ENCODE assay signal across 10 mouse cellular contexts in the genomic region with DNA sequence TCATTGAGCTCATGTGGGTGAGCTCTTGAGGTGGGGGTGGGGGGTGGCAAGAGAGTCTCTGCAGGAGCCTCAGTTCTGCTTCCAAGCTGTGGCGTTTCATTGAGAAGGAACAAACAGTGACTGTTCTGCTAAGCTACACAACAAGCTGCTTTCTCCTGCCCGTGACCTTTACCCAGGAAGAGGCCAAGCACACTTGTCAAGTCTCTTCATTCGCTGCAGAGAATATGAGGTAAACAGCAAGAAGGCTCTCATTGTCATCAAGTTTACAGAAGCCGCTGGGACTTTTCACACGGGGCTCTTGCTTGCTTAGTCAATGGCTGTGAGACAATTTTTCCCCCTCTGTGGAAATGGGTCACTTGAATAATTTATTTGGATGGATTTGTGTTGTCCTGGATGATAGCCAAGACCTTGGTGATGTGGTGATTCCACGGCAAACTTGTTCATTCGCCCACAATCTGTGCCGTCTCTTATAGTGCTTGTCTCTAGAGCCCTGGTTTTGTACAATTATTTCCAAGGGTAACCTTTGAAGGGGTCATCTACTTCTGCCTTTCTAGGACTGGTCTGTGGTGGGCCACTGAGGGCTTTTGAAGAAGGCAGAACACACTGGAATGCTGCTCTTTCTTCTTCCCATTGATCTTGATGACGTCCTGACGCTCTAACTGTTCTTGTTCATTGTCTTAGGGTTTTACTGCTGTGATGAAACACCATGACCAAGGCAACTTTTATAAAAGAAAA. TPM values are rescaled to one million over a fixed set of nuclear protein-coding genes. Genes with fewer than 3 reads are reported as not detected.
DNase-seq lines count a peak whose midpoint lies in the region; ATAC-seq and TF ChIP-seq lines count a peak whose summit lies in the region.
"Had no signal": no experiment of that assay in that cellular context is flagged by ENCODE, and none has a peak within 500 bp of the region (broad histone marks: within the 10 kb centered on the region; RNA-seq: fewer than 3 reads in every experiment).

No protein-coding gene starts in this region.

- H3K4me2 ChIP-seq in lung, postnatal 0 days (replicated peaks; ENCODE audit: low read depth, low read length), result no peak overlapping the region
- H3K4me2 ChIP-seq in hindbrain, embryonic 13.5 days, result no peak overlapping the region
- no peak overlapping the region for H3K4me2 ChIP-seq in heart, embryonic 12.5 days
- H3K4me2 ChIP-seq: limb, embryonic 15.5 days had no signal

- H3K27me3 ChIP-seq in lung, postnatal 0 days (replicated peaks; ENCODE audit: insufficient read depth, low read length), result no peaks in the 10 kb centered on the region
- no peaks in the 10 kb centered on the region for H3K27me3 ChIP-seq in hindbrain, embryonic 13.5 days
- H3K27me3 ChIP-seq in heart, embryonic 12.5 days (replicated peaks), result no peaks in the 10 kb centered on the region
- H3K27me3 ChIP-seq: limb, embryonic 15.5 days had no signal

- no peak overlapping the region for H3K9ac ChIP-seq in lung, postnatal 0 days (replicated peaks; ENCODE audit: low read depth)
- no peak overlapping the region for H3K9ac ChIP-seq in hindbrain, embryonic 13.5 days
- no peak overlapping the region for H3K9ac ChIP-seq in heart, embryonic 12.5 days
- H3K9ac ChIP-seq: limb, embryonic 15.5 days had no signal

- no peak overlapping the region for H3K27ac ChIP-seq in lung, postnatal 0 days (ENCODE audit: low read length)
- H3K27ac ChIP-seq in hindbrain, embryonic 13.5 days, result no peak overlapping the region; the same call in 1 of the 2 replicates
- H3K27ac ChIP-seq in olfactory bulb, adult 2 months (ENCODE audit: insufficient read depth, low read depth, low read length), result peak overlapping the region; percentile 36; the same call in 1 of the 2 replicates
- no peak overlapping the region for H3K27ac ChIP-seq in heart, embryonic 12.5 days (ENCODE audit: poor library complexity, severe bottlenecking)
- H3K27ac ChIP-seq: gastrocnemius, adult 2 months; limb, embryonic 15.5 days had no signal

- peak; percentile 21; the same call in 1 of the 2 replicates for ATAC-seq in lung, postnatal 0 days
- ATAC-seq in hindbrain, embryonic 13.5 days (ENCODE audit: low FRiP score), result peak; percentile 77
- ATAC-seq in heart, embryonic 12.5 days (ENCODE audit: insufficient number of reproducible peaks, low FRiP score), result no peak

- no peak for TF ChIP-seq POLR2A in olfactory bulb, adult 2 months (IDR thresholded peaks at IDR 0.05; ENCODE audit: insufficient read depth, low read depth, low read length)

- no peaks in the 10 kb centered on the region for H3K36me3 ChIP-seq in lung, postnatal 0 days (ENCODE audit: insufficient read depth, low read length)
- H3K36me3 ChIP-seq in hindbrain, embryonic 13.5 days, result no peaks in the 10 kb centered on the region
- no peaks in the 10 kb centered on the region for H3K36me3 ChIP-seq in heart, embryonic 12.5 days
- H3K36me3 ChIP-seq: limb, embryonic 15.5 days had no signal

- H3K9me3 ChIP-seq in lung, postnatal 0 days (ENCODE audit: low read length), result no peaks in the 10 kb centered on the region
- no peaks in the 10 kb centered on the region for H3K9me3 ChIP-seq in hindbrain, embryonic 13.5 days
- H3K9me3 ChIP-seq in heart, embryonic 12.5 days (replicated peaks), result no peaks in the 10 kb centered on the region
- H3K9me3 ChIP-seq: limb, embryonic 15.5 days had no signal

- H3K4me1 ChIP-seq in lung, postnatal 0 days (ENCODE audit: insufficient read depth, low read depth, low read length), result no peaks in the 10 kb centered on the region
- no peaks in the 10 kb centered on the region for H3K4me1 ChIP-seq in hindbrain, embryonic 13.5 days (replicated peaks)
- peaks cover 4% of the 10 kb centered on the region; the same call in 1 of the 2 replicates for H3K4me1 ChIP-seq in olfactory bulb, adult 2 months (ENCODE audit: control insufficient read depth, insufficient read depth, low read length)
- no peaks in the 10 kb centered on the region for H3K4me1 ChIP-seq in heart, embryonic 12.5 days (replicated peaks)
- H3K4me1 ChIP-seq: limb, embryonic 15.5 days had no signal

- DNase-seq in embryo, embryonic 10 days (ENCODE audit: low spot score), result peak; percentile 29
- DNase-seq in embryo, embryonic 9.5 days (ENCODE audit: extremely low spot score), result no peak
- no peak for DNase-seq in lung, postnatal 0 days (ENCODE audit: low spot score)
- no peak for DNase-seq in lung, postnatal 14 days
- DNase-seq in B cell, adult 2 months, result no peak
- DNase-seq: gastrocnemius, adult 2 months had no signal

- no peak for TF ChIP-seq EP300 in lung, postnatal 0 days (IDR thresholded peaks at IDR 0.05)

- no peak for TF ChIP-seq CTCF in lung, postnatal 0 days (IDR thresholded peaks at IDR 0.05)
- TF ChIP-seq CTCF in olfactory bulb, adult 2 months (IDR thresholded peaks at IDR 0.05; ENCODE audit: insufficient read depth, low read depth, low read length), result no peak

- WGBS in lung, postnatal 0 days, result 56% methylated on average over 10 of the region's 10 CpGs
- 51% methylated on average over 10 of the region's 10 CpGs for WGBS in hindbrain, embryonic 13.5 days
- 59% methylated on average over 10 of the region's 10 CpGs for WGBS in olfactory bulb, adult 2 months
- 79% methylated on average over 10 of the region's 10 CpGs for WGBS in heart, embryonic 12.5 days

- no peak overlapping the region for H3K4me3 ChIP-seq in lung, postnatal 0 days (ENCODE audit: low read depth, low read length)
- no peak overlapping the region for H3K4me3 ChIP-seq in hindbrain, embryonic 13.5 days
- H3K4me3 ChIP-seq in olfactory bulb, adult 2 months (ENCODE audit: insufficient read depth, low read depth, low read length), result no peak overlapping the region
- H3K4me3 ChIP-seq in heart, embryonic 12.5 days, result no peak overlapping the region
- H3K4me3 ChIP-seq: gastrocnemius, adult 2 months; limb, embryonic 15.5 days had no signal

RNA-seq across cellular contexts. Expression of a gene that starts 29.3 kb away (rescaled TPM):
- 12.3 and 15.6 TPM in 2 replicates for polyA plus RNA-seq in lung, postnatal 0 days (2015; fragmentation: Nextera tagmentation; extraction: Ambion mirVana)
- polyA plus RNA-seq in hindbrain, embryonic 13.5 days (2015; fragmentation: Nextera tagmentation; extraction: Ambion mirVana), result 18.3 and 19.5 TPM in 2 replicates
- polyA plus RNA-seq in olfactory bulb, adult 2 months (2012; ENCODE audit: insufficient read depth, insufficient read length, low replicate concordance, missing spikeins), result not detected in 2 replicates
- polyA plus RNA-seq in heart, embryonic 12.5 days (2016; fragmentation: Nextera tagmentation; extraction: Ambion mirVana), result 16.1 and 17.6 TPM in 2 replicates
